Comparison of ENCODE assay signal across 7 mouse cellular contexts in genomic region chr10:110918414-110919391, GRCm38 (mm10). TPM values are rescaled to one million over a fixed set of nuclear protein-coding genes. Genes with fewer than 3 reads are reported as not detected.
DNase-seq lines count a peak whose midpoint lies in the region; ATAC-seq lines count a peak whose summit lies in the region.

No protein-coding gene starts in this region.

- WGBS in forebrain, embryonic 13.5 days: 17% methylated on average over 26 of the region's 26 CpGs
- 16% methylated on average over 26 of the region's 26 CpGs for WGBS in intestine, embryonic 14.5 days
- WGBS in midbrain, embryonic 12.5 days: 18% methylated on average over 26 of the region's 26 CpGs

- peaks cover 38% of the 10 kb centered on the region for H3K4me1 ChIP-seq in forebrain, embryonic 13.5 days
- H3K4me1 ChIP-seq in intestine, embryonic 14.5 days (replicated peaks; ENCODE audit: control insufficient read depth, insufficient read depth, low read length): peaks cover 18% of the 10 kb centered on the region
- H3K4me1 ChIP-seq in midbrain, embryonic 12.5 days: peaks cover 16% of the 10 kb centered on the region

- H3K9me3 ChIP-seq in forebrain, embryonic 13.5 days (replicated peaks): no peaks in the 10 kb centered on the region
- H3K9me3 ChIP-seq in intestine, embryonic 14.5 days (ENCODE audit: control insufficient read depth, low read length): no peaks in the 10 kb centered on the region
- no peaks in the 10 kb centered on the region for H3K9me3 ChIP-seq in midbrain, embryonic 12.5 days

- peak overlapping the region; percentile 73 for H3K27ac ChIP-seq in forebrain, embryonic 13.5 days
- peak overlapping the region; percentile 94 for H3K27ac ChIP-seq in intestine, embryonic 14.5 days (ENCODE audit: low read depth)
- no peak overlapping the region for H3K27ac ChIP-seq in midbrain, embryonic 12.5 days (replicated peaks)

- H3K4me2 ChIP-seq in forebrain, embryonic 13.5 days: peak overlapping the region; percentile 91
- H3K4me2 ChIP-seq in intestine, embryonic 14.5 days (ENCODE audit: low read length): peak overlapping the region; percentile 73
- peak overlapping the region; percentile 91 for H3K4me2 ChIP-seq in midbrain, embryonic 12.5 days (replicated peaks)

- ATAC-seq in forebrain, embryonic 13.5 days: peak; percentile 19
- no peak for ATAC-seq in intestine, embryonic 14.5 days (replicated peaks; ENCODE audit: low FRiP score, low TSS enrichment, low read depth)
- ATAC-seq in midbrain, embryonic 12.5 days (ENCODE audit: low FRiP score, low read depth): no peak

- DNase-seq in CD4-positive, CD25-positive, alpha-beta regulatory T cell, adult 2 months (ENCODE audit: low read depth, low spot score): peak; percentile 19
- peak; percentile 70 for DNase-seq in MEL-GATA-1-ER (ENCODE audit: extremely low read depth, low read depth)
- DNase-seq in intestine, embryonic 14.5 days (ENCODE audit: low spot score): peak; percentile 77
- no peak for DNase-seq in urinary bladder, postnatal 14 days (ENCODE audit: low spot score)
- no peak for DNase-seq in urinary bladder, postnatal 10 days (ENCODE audit: low spot score)

- H3K4me3 ChIP-seq in forebrain, embryonic 13.5 days: peak overlapping the region; percentile 71
- H3K4me3 ChIP-seq in intestine, embryonic 14.5 days (ENCODE audit: low read depth, low read length): peak overlapping the region; percentile 82
- H3K4me3 ChIP-seq in midbrain, embryonic 12.5 days: peak overlapping the region; percentile 56

- no peaks in the 10 kb centered on the region for H3K36me3 ChIP-seq in forebrain, embryonic 13.5 days (ENCODE audit: poor library complexity, severe bottlenecking)
- no peaks in the 10 kb centered on the region for H3K36me3 ChIP-seq in intestine, embryonic 14.5 days (ENCODE audit: control insufficient read depth, insufficient read depth, low read length)
- no peaks in the 10 kb centered on the region for H3K36me3 ChIP-seq in midbrain, embryonic 12.5 days

- peak overlapping the region; percentile 86 for H3K9ac ChIP-seq in forebrain, embryonic 13.5 days
- peak overlapping the region; percentile 84 for H3K9ac ChIP-seq in intestine, embryonic 14.5 days (ENCODE audit: low read length)
- peak overlapping the region; percentile 35; the same call in 1 of the 2 replicates for H3K9ac ChIP-seq in midbrain, embryonic 12.5 days (replicated peaks)

- no peaks in the 10 kb centered on the region for H3K27me3 ChIP-seq in forebrain, embryonic 13.5 days
- no peaks in the 10 kb centered on the region for H3K27me3 ChIP-seq in intestine, embryonic 14.5 days (replicated peaks; ENCODE audit: control insufficient read depth, insufficient read depth, low read length)
- 0 out of 2 replicates have a peak, but pooled peaks cover 5% of the 10 kb centered on the region for H3K27me3 ChIP-seq in midbrain, embryonic 12.5 days

RNA-seq across cellular contexts. Expression of gene Csrp2, which starts 0.9 kb away (rescaled TPM):
- polyA plus RNA-seq in forebrain, embryonic 13.5 days (2015; fragmentation: Nextera tagmentation; extraction: Ambion mirVana): 152 and 159 TPM in 2 replicates
- polyA plus RNA-seq in intestine, embryonic 14.5 days (2014; fragmentation: Nextera tagmentation; extraction: Ambion mirVana): 266 and 283 TPM in 2 replicates
- polyA plus RNA-seq in midbrain, embryonic 12.5 days (2016; fragmentation: Nextera tagmentation; extraction: Ambion mirVana): 143 and 157 TPM in 2 replicates

Comparison
In these comparisons a context has a peak if more than half of its experiments do, and no peak if none do; other contexts are left out.
1. DNase-seq: peak in CD4-positive, CD25-positive, alpha-beta regulatory T cell, adult 2 months (single experiment), MEL-GATA-1-ER (single experiment) and intestine, embryonic 14.5 days (single experiment); none in urinary bladder, postnatal 14 days (single experiment) and urinary bladder, postnatal 10 days (single experiment).
2. H3K9ac ChIP-seq: peak in every context shown above with its lines; median percentile 86 in forebrain, embryonic 13.5 days; 84 in intestine, embryonic 14.5 days; 35 in midbrain, embryonic 12.5 days.
3. Peak in every context shown above with its lines, with median percentiles within 50 percentile points of each other: H3K4me2 ChIP-seq and H3K4me3 ChIP-seq.